Mouse (Mus musculus): ENCODE results near the gene Olig3. TPM values are rescaled to one million over a fixed set of nuclear protein-coding genes. Genes with fewer than 3 reads are reported as not detected.
"Not testable (repeated sequence)": the region's sequence is repeated elsewhere in the genome, so short reads cannot be mapped to it uniquely, and the experiment has no call there.

The Olig3 gene
- total RNA-seq, 2 experiments from 2014 or later, result not detected

DNA sequence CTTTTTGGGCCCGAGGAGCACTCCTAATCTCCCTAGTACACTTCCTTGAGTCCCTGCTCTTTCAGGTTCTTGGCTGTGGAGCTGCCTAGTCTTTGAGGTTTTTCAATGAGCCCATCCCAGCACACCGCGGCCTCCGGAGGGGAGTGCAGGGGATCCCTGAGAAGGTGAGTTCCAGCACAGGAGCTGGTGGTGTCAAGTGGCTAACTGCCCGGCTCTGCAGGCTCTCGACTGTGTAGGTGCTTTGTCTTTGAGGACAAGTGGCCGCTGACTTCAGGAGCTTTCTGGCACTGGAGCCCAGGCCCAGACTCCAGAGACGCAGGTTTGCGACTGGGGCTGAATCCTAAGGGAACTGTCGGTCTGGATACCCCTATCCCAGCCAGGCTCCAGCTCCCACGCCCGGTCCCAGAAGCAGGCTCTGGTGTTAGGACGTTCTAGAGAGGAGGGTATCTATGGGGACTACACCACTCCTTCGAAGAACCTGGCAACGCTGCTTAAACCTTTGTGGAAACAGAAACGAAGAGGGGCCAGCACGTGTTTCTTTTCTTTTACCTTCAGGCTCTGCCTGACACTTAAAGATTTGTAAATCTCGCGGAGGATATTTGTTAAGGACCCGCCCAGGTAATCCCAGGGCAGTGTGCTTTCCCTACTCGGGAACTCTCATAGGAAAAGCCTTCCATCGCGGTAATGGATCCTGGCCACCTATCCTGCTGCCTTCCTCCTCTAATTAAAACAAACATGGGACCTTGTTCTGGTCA is 5.4 kb downstream of the Olig3 start:
- no peak for DNase-seq (ENCODE audit: low spot score in 2 of 2)

DNA sequence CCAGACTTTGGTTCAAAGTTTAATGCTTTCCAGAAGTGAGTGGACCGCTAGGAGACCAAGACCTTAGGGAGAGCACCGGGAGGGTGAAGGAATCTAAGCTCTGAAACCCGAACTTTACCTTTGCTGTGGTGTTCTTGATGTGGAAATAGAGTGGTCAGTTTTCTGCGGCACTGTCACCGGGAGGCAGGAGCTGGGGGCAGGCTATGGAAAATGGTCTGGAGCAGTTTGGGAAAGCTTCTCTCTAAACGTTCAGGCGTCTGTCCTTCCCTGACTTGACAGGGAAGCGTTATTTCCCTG is 5.9 kb downstream of the Olig3 start:
- no peak for DNase-seq (ENCODE audit: low spot score in 2 of 2)

DNA sequence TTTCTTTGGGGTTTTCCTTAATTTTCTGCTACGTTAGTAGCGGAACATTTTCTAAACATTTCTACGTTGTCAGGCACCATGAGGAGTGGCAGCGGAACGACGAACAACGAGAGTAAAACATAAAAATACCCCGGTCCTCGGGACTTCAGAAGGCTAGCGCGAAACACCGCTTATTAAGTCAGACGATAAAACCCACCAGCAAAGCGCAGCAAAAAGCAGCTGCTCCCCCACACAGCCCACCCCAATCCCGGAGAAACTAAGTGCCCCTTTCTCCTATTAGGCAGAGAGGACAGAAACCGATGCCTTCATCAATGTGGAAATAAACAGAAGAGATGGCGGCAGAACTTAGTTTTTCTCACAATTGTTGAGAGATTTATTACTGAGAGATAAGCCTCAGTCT is 6.5 kb downstream of the Olig3 start:
- no peak for DNase-seq (ENCODE audit: low spot score in 2 of 2)

DNA sequence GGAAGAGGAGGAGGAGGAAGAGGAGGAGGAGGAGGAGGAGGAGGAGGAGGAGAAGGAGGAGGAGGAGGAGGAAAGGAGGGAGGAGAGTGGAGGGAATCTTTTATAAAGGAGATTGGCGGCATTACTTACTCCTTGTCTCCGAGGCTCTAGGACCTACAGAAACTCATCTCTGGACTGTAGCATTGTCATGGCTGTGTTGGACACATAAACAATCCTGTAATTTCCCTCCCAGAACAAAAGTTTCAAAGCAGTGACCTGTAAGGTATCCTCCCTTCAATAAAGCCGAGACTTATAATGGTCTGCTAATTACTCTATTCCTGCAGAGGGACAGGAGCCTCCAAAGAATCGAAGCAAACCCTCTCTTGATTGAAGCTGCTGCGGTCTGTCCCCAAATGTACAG is 7.0 kb downstream of the Olig3 start:
- DNase-seq (ENCODE audit: low spot score in 2 of 2), result no peak

DNA sequence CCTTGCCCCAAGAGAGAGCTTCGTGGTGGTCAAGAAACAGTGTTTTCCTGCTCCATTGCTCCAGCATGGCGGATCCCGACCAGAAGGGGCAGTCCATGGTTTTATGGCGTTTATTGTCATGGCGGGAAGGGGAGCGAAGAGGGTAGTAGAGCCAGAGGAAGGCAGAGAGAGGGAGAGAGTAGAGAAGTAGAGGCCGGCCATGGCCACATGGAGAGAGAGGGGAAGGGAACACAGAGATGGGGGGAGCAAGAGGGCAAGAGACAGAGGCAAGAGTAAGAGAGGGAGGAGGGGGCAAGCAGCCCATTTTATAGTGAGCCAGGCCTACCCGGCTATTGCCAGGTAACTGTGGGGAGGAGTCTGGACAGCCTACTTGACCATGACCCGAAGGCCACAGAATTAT is 12.8 kb downstream of the Olig3 start:
- DNase-seq (ENCODE audit: low spot score in 2 of 2), result no peak

DNA sequence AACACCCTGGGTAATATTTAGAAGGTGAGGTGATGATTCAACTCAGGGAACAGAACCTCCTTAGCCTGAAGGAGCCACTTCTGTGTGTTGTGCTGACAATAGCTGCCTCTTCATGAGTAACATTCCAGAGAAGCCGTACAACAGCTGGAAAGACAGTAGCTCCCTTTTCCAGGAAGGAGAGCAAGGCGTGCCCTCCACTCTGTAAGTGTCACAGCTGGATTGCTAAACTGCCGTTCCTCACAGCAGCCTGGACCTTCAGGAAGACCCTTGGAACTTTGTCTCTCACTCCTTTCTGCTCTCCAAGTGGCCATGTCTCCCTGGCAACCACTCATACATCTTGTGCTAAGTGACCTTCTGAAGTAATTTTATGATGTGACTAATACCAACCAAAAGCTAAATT is 13.8 kb downstream of the Olig3 start:
- no peak for DNase-seq (ENCODE audit: low spot score in 2 of 2)

DNA sequence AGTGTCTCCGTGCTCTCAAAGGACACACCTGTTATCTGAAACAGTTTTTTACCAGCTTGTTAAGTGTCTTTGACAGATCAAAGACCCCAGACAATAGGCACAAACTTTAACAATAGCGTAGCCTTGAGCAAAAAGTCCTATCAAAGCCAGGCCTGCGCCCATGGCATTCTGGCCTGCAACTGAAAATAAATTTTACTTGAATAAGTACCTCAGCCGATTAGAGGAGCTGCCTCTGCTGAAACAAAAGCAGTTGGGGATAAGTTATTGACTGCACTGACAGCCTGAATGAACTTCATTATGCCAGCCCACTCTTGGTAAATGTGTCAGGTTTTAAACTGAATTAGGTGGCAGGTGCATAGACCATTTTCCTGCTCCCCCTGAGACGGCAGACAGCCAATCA is 15.9 kb downstream of the Olig3 start:
- no peak for DNase-seq (ENCODE audit: low spot score in 2 of 2)

DNA sequence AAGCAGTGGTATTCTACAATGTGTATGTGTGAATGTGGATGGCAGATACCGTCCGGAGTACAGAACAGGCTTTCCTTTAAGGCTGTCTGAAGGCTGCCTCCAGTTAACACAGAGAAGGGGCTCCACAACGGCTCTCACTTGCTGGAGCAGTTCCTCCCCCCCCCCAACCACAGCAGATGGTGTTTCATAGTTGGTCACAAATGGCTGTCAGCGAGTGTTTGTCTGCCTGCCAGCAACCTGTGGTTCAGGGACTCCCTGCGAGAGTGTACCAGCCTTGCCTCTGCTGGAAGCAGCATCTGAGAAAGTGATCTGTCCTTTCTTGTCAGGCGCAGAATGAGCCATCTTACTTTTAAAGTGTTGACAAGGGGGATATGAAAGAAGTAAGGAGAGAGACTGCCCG is 17.5 kb downstream of the Olig3 start:
- DNase-seq (ENCODE audit: low spot score in 2 of 2), result no peak

DNA sequence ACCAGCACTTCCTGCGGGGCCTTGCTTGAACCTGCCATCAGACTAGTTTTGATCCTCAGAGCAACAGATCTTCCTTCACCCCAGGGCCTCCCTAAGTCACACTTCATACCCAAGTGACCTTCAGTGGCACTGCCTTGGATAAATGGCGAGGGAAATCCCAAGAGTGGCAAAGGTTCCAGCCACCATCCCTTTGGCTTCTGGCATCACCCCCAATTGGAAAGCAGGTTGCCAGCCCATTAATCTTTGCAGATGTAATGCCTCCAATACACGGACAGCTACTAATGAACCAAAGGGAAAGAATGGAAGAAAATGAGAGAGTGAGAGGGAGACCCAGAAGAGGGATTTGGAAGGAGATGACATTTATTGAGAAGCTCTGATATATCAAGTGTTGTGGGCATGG is 18.0 kb downstream of the Olig3 start:
- no peak for DNase-seq (ENCODE audit: low spot score in 2 of 2)

DNA sequence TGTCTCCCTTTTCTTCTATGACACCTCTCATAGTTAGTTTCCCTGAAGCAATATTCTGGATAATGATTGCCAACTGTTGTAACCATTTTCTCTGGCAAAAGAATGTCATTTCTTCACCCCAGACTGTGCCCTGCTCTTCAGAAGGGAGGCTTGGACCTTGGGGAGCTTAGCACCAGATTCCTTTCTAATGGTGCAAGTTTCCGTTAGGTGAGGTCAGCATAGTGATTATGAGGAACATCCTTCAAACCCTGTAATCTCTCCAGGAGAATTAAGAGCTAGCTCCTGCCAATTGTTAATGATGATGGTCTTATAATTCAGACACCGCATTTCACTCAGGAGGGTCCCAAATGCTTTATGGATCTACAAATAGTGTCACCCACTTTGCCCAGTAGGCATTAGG is 19.5 kb downstream of the Olig3 start:
- no peak for DNase-seq (ENCODE audit: low spot score in 2 of 2)

DNA sequence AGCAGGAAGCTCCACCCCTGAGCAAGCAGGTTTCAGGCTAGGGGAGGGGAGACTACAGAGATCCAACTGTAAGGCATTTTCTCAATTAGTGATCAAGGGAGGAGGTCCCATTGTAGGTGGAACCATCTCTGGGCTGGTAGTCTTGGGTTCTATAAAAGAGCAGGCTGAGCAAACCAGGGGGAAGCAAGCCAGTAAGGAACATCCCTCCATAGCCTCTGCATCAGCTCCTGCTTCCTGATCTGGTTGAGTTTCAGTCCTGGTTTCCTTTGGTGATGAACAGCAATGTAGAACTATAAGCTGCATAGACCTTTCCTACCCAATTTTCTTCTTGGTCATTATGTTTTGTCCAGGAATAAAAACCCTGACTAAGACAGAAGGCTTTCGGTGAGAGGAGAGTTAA is 24.6 kb downstream of the Olig3 start:
- not testable (repeated sequence) for DNase-seq (ENCODE audit: low spot score in 2 of 2)

DNA sequence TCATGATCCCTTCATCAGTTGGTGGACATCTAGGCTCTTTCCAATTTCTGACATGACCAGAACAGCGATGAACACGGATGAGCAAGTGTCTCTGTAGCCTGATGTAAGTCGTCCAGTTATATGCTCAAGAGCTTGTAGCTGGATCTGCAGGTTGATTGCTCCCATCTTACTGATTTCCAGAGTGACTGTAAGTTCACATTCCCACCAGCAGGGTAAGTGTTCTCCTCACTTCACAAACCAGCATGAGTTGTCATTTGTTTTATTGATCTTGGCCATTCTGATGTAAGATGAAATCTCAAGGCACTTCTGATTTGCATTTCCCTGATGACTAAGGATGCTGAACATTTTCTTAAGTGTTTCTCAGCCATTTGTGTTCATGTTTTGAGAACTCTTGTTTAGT is 27.8 kb downstream of the Olig3 start:
- no peak for DNase-seq (ENCODE audit: low spot score in 2 of 2)

DNA sequence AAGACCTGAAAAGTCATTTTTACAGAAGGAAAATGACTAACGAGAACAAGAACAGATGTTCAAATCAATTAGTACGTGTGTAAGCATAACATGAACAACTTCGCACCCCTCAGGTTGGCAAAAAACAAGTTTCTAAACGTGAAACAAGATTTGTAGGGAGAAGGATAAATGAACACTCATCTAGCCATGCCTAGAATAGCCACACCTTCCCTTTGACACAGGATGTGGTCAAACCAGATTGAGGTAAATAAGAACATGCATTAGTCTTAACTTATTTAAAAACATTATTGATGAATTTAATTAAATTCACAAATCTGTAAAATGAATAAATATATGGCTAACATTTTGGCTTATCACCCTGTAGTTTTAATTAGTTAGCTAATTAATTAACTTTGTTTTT is 35.5 kb downstream of the Olig3 start:
- no peak for DNase-seq (ENCODE audit: low spot score in 2 of 2)

DNA sequence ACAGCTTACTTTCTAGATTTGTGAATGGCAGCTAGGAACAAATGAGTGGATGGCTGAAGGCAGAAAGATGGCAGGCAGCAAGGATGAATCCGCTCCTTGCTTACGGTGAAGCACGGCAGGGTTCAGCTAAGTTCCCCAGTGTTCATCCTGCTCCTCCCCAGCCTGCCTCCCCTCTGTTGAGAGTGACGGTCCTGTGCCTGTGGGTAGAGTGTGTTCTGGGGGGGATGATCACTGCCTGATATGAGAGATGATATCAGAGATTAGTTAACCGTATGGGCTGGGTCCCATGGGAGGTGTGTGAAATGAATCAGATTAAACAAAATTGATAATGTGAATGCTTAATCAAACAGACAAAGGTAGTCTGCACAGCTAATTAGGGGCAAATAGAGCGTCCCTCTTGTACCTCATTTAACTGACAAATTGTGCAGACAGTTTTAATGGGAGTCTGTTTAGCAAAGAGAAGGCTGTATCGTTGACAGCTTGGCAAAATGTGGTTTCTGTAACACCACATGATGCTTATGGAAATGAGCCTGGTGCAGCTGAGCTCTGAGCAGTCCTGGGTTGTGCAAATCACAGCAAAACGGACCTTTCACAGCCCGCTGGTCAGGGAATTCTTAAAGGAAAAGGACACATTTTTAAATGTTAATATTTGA is 40.3 kb downstream of the Olig3 start:
- DNase-seq (ENCODE audit: low spot score in 2 of 2), result no peak

DNA sequence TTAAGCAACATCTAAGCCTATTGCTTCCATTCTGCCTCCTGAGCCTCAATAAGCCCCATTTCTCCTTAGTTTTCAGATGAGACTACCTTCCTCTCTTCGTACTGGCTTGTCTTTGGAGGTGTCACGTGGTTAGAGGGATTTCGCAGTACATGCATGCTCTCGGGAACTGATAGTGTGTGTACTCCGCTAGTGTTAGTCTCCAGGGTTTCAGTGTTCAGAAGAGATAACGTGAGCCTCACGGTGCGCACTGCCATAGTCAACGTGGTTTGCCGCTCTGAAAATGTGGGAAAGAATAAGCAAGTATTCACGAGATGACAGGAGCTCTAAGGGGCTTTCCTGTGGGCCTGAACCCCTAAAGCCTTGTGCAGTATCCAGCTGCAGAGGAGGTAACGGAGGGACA is 41.1 kb downstream of the Olig3 start:
- no peak for DNase-seq (ENCODE audit: low spot score in 2 of 2)

DNA sequence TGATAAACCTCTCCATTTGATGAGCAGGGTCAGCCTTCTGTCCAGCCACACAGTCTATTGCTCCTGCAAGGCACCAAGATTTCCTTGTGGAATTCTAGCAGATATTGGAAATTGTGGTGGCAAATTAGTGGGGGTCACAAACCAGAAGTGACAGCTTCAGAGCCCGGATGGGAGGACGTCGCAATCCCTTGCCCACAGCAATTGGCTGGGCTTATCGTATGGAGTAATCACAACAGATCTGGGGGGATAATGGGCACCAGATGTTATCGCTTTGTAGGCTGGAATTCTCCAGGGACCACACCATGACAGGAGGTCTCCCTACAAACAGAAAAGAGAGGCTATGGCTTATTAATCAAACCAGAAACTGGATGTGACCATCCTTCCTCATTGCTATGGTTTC is 44.8 kb downstream of the Olig3 start:
- no peak for DNase-seq (ENCODE audit: low spot score in 2 of 2)

DNA sequence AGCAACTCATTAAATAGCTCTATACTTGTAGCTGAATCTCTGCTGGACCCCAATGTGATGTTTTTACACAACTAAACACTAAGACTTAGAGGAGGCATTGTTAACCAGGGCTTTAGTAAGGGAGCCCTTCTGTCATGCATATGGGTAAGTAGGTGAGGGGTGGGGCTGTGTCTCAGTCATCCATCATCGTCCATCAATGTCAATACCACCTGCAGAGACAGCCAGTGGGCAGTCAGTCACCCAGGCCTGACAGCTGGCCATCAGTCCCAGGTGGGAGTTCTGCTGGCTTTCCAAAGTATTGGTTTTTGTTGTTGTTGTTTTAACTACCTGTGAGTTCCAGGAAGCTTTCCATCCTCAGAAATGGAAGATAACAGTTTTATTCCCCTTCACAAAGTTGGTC is 48.1 kb downstream of the Olig3 start:
- DNase-seq (ENCODE audit: low spot score in 2 of 2), result no peak

DNA sequence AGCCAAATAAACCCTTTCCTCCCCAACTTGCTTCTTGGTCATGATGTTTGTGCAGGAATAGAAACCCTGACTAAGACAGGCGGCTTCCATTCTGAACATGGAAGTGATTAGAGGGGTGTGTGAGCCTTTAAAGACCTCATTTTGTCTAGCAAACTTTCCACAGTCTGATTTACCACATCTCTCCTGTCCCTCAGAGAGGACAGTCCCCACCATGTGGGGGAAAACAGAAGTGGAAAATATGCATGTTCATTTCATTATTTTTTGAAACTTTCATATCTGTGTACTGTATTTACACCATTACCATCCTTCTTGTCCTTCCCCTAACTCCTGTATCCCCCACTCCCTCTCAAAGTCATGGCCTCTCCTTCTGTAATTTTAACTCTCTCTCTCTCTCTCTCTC is 49.6 kb downstream of the Olig3 start:
- DNase-seq (ENCODE audit: low spot score in 2 of 2), result no peak

DNA sequence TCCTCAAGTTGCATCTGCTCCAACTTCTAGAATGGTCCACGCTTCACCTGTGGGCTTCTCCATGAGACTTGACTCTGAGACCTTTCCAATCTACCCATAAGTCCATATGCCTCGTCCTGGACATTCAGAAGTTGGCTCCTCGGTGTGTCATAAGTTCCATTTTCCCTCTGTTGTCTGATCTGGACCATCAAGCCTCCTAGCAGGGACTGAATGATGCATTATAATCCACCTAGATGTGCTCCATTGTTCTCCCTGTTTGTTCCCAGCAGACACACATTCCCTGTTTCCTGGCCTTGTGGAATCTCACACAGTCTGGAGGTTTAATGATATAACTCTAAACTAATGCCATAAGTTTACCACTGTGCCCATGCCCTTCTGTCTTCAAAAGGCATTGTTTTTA is 50.8 kb downstream of the Olig3 start:
- DNase-seq (ENCODE audit: low spot score in 2 of 2), result no peak

All from left cerebral cortex, adult 18-20 months (tissue).